Mouse (Mus musculus): ENCODE results near the gene Hand1. TPM values are rescaled to one million over a fixed set of nuclear protein-coding genes. Genes with fewer than 3 reads are reported as not detected.
"Not testable (repeated sequence)": the region's sequence is repeated elsewhere in the genome, so short reads cannot be mapped to it uniquely, and the experiment has no call there.

Gene Hand1
- polyA plus RNA-seq, 1 experiment from 2014 or later = 36.6 TPM

DNA sequence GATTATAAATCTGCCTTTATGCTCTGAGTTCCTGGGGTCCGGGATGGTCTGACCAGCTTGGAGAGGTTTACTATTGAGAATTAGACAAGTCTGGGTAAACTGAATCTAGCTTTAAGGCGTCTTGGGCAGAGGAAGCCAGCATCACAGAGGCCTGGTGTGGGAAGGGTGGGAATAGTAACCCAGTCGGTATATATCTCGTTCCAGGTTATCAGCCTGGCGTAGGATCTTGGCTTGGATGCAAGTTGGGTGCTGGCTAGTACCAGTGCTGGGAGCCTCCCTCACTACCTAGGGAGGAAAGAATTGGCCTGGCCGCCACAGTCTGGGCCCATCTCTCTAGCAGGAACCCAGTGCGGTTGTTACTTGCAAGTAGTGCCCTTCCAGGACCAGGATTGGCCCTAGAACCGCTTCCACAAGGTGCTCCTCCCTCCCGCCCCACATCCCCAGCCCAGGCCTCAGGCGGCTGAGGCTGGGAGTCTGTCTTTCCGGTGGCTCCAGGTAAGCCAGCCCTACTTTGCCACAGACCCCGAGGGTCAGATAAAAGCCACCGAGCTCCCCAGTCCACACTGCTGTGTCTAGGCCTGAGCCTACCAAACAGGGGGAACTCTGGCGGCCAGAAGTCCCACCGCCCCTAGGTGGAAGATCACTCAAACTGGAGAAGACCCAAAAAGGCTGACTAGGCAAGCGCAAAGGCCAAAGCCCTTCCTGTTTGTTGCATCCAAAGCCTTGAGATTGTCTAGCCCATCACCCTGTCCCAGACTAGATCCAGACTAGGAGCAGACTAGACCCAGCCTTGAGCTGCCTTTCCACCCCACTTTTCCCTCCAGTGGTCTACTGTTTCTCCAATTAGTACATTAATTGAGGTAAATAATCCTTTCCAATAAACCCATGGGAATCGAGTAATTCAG, 2.5 kb downstream of the Hand1 start:
- H3K27me3 ChIP-seq (replicated peaks; ENCODE audit: control insufficient read depth, insufficient read depth, low read length) = peaks cover 56% of the 10 kb centered on the region
- peak overlapping the region; percentile 80 for H3K27ac ChIP-seq (ENCODE audit: low read depth)
- 29% methylated on average over 17 of the region's 17 CpGs for WGBS
- H3K4me3 ChIP-seq (ENCODE audit: low read depth, low read length) = peak overlapping the region; percentile 56
- no peak for ATAC-seq (replicated peaks; ENCODE audit: low FRiP score, low TSS enrichment, low read depth)
- no peaks in the 10 kb centered on the region for H3K36me3 ChIP-seq (ENCODE audit: control insufficient read depth, insufficient read depth, low read length)
- peak; percentile 82 for DNase-seq (ENCODE audit: low spot score)
- H3K4me2 ChIP-seq (ENCODE audit: low read length) = peak overlapping the region; percentile 74
- H3K9ac ChIP-seq (ENCODE audit: low read length) = peak overlapping the region; percentile 69
- no peaks in the 10 kb centered on the region for H3K9me3 ChIP-seq (ENCODE audit: control insufficient read depth, low read length)
- peaks cover 31% of the 10 kb centered on the region for H3K4me1 ChIP-seq (replicated peaks; ENCODE audit: control insufficient read depth, insufficient read depth, low read length)

DNA sequence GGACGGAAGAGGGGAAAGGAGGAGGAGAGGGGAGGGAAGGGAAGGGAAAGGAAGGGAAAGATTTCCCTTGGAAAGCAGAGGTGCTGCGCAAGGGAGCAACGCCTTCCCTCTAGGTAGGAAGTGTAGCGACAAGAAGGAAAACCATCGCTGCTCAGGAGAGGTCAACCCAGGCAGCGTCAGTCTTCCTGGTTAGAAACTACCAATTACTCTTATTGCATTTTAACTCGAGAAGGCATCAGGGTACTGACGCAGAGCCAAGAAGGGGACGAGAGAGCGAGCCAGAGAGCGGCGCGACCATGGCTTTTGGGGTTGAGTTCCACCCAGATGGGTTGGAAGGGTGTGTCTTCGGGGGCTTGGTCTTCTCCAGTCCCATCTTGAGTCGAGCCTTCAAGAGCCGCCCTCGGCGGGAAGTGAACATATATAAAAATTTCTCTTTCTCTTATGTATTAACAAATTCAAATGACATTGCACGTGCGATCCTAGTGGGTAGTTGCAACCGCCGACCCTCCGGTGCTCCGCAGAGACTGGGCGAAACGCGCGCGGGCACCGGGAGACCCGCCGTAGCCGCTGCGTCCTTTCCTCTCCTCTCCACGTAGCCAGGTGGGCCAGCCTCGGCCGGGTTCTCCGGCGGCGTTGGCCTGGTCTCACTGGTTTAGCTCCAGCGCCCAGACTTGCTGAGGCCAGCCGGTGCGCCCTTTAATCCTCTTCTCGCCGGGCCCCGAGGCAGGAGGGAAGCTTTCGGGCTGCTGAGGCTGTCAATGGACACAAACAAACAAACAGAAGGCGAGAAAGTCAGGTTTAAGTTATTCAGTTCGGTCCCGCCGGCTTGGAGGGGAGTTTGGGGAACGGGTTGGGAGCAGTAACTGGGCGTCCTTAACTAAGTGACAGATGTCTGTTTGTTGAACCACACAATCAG, 3.4 kb downstream of the Hand1 start:
- no peaks in the 10 kb centered on the region for H3K9me3 ChIP-seq (ENCODE audit: control insufficient read depth, low read length)
- peaks cover 55% of the 10 kb centered on the region for H3K27me3 ChIP-seq (replicated peaks; ENCODE audit: control insufficient read depth, insufficient read depth, low read length)
- peak overlapping the region; percentile 74 for H3K4me2 ChIP-seq (ENCODE audit: low read length)
- peaks cover 27% of the 10 kb centered on the region for H3K4me1 ChIP-seq (replicated peaks; ENCODE audit: control insufficient read depth, insufficient read depth, low read length)
- DNase-seq (ENCODE audit: low spot score) (peak; percentile 82), ATAC-seq (replicated peaks; ENCODE audit: low FRiP score, low TSS enrichment, low read depth) (no peak)
- peak overlapping the region; percentile 69 for H3K9ac ChIP-seq (ENCODE audit: low read length)
- peak overlapping the region; percentile 56 for H3K4me3 ChIP-seq (ENCODE audit: low read depth, low read length)
- WGBS = 7% methylated on average over 53 of the region's 53 CpGs
- H3K27ac ChIP-seq (ENCODE audit: low read depth) = peak overlapping the region; percentile 80
- H3K36me3 ChIP-seq (ENCODE audit: control insufficient read depth, insufficient read depth, low read length) = no peaks in the 10 kb centered on the region

DNA sequence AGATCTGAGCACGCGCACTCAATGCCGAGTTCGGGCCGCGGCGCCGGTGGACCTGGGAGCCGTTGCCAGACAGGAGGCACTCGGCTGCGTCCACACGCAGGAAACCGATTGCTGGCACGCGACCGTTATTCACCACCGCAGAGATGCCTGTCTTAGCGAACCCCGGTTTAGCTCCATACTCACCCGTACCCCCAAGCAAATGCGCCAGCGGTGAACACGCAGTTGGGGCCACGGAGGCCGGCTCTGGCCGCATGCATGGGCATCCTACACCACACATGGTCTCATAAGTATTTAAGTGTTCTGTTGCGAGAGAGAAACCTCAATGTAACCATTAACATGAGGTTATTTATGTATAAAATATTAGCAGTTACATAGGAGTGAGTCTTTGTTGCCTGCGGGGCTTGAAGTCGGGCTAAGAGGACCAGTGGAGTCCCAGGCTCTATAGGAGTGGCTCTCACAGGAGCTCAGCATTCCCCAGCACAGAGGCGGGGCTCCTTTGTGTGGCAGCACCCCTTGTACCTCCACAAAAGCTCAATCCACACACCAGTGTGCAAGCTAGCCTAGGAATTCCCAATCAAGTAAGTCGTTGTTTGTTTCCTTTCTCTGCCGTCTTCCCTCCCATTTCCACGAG, 4.6 kb downstream of the Hand1 start:
- ATAC-seq (replicated peaks; ENCODE audit: low FRiP score, low TSS enrichment, low read depth) (no peak), DNase-seq (ENCODE audit: low spot score) (peak; percentile 79)
- Histone ChIP-seq H3K4me3 (ENCODE audit: low read depth, low read length) (peak overlapping the region; percentile 56), H3K9ac (ENCODE audit: low read length) (peak overlapping the region; percentile 50; the same call in 1 of the 2 replicates), H3K4me1 (replicated peaks; ENCODE audit: control insufficient read depth, insufficient read depth, low read length) (peaks cover 28% of the 10 kb centered on the region), H3K27me3 (replicated peaks; ENCODE audit: control insufficient read depth, insufficient read depth, low read length) (peaks cover 50% of the 10 kb centered on the region), H3K4me2 (ENCODE audit: low read length) (peak overlapping the region; percentile 74), H3K9me3 (ENCODE audit: control insufficient read depth, low read length) (no peaks in the 10 kb centered on the region), H3K27ac (ENCODE audit: low read depth) (peak overlapping the region; percentile 35; the same call in 1 of the 2 replicates), H3K36me3 (ENCODE audit: control insufficient read depth, insufficient read depth, low read length) (no peaks in the 10 kb centered on the region)
- WGBS = 5% methylated on average over 33 of the region's 33 CpGs

DNA sequence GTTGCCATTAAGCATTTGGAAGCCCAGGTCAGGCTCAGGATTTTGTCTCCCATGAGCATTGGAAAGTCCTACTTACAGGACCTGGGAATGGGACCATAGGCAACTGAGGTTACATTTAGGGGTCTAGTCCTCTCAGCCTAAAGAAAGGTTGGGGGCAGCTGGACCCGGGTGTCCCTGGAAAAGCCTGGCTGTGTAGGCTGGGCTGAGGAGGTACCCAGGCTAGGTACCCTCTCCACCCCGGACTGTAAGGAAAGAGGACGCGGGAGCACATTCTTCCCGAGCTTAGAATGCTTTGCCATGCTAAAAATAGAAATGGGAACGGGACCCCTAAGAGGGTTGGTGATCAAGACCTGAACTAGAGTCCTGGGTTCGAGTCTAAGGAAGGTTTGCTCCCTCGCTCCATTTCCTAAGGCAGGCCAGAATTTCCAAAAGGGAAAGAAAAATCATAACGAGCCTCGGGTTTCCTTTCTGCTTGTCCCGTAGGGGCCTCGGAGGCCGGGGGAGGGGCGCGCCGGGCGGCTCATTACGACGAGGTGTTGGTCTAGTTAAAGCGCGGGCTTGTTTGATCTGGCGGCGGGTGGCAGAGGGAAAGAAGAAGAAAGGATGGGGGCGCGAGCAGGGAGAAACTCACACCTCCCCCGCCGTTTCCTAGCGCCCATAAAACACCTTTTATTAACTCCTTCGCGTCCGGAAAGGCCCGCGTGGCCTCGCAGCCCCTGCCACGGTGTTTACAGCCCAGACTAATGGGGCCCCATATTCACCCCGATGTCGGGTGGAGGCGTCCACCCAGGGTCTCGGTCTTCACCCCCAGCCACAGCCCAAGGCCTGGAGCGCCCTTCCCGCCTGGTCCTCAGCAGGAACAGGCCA, 5.3 kb downstream of the Hand1 start:
- ATAC-seq (replicated peaks; ENCODE audit: low FRiP score, low TSS enrichment, low read depth) (no peak), DNase-seq (ENCODE audit: low spot score) (peak; percentile 81)
- H3K4me1 ChIP-seq (replicated peaks; ENCODE audit: control insufficient read depth, insufficient read depth, low read length) = peaks cover 28% of the 10 kb centered on the region; the same call in 1 of the 2 replicates
- H3K9ac ChIP-seq (ENCODE audit: low read length) = peak overlapping the region; percentile 50; the same call in 1 of the 2 replicates
- H3K27me3 ChIP-seq (replicated peaks; ENCODE audit: control insufficient read depth, insufficient read depth, low read length) = peaks cover 46% of the 10 kb centered on the region
- H3K36me3 ChIP-seq (ENCODE audit: control insufficient read depth, insufficient read depth, low read length) = no peaks in the 10 kb centered on the region
- H3K4me2 ChIP-seq (ENCODE audit: low read length) = peak overlapping the region; percentile 74
- WGBS = 5% methylated on average over 41 of the region's 41 CpGs
- peak overlapping the region; percentile 56 for H3K4me3 ChIP-seq (ENCODE audit: low read depth, low read length)
- H3K9me3 ChIP-seq (ENCODE audit: control insufficient read depth, low read length) = no peaks in the 10 kb centered on the region
- peak overlapping the region; percentile 35; the same call in 1 of the 2 replicates for H3K27ac ChIP-seq (ENCODE audit: low read depth)

DNA sequence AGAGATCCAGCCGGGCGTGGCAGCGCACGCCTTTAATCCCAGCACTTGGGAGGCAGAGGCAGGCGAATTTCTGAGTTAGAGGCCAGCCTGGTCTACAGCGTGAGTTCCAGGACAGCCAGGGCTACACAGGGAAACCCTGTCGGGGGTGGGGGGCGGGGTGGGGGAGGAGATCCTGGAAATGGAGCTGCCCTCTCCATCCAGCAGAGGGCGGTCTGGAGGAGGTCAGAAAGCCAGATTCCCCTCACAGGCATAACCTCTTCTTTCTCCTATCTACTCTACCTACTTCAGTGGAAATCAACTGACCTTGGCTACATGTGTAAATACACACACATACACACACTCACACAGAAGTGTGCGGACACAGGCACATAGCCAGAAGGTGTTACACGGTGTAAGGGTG, 7.4 kb downstream of the Hand1 start:
- not testable (repeated sequence) for H3K9ac ChIP-seq (ENCODE audit: low read length); H3K9me3 ChIP-seq (ENCODE audit: control insufficient read depth, low read length); H3K27ac ChIP-seq (ENCODE audit: low read depth); H3K4me3 ChIP-seq (ENCODE audit: low read depth, low read length); ATAC-seq (replicated peaks; ENCODE audit: low FRiP score, low TSS enrichment, low read depth); H3K4me2 ChIP-seq (ENCODE audit: low read length); DNase-seq (ENCODE audit: low spot score); H3K36me3 ChIP-seq (ENCODE audit: control insufficient read depth, insufficient read depth, low read length)
- Histone ChIP-seq H3K4me1 (replicated peaks; ENCODE audit: control insufficient read depth, insufficient read depth, low read length) (peaks cover 28% of the 10 kb centered on the region; the same call in 1 of the 2 replicates), H3K27me3 (replicated peaks; ENCODE audit: control insufficient read depth, insufficient read depth, low read length) (peaks cover 30% of the 10 kb centered on the region)
- WGBS = 63% methylated on average over 11 of the region's 11 CpGs

DNA sequence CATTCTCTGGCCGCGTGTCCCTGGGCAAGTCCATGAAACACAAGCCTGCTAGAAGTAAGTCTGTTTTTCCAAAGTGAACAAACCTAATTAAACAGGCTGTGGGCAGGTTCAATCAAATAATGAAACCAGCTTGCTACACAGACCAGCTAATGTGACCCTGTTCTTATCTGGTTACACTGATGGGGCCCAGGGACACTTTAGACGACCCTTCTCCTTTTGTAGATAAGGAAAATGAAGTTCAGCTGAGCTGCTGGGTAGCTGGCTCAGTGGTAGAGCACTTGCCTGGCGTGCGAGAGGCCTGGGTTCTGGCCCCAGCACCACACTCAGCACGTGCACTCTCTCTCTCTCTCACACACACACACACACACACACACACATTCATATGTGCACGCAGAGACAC, 8.9 kb downstream of the Hand1 start:
- Histone ChIP-seq H3K4me3 (ENCODE audit: low read depth, low read length) (no peak overlapping the region), H3K9ac (ENCODE audit: low read length) (no peak overlapping the region), H3K4me2 (ENCODE audit: low read length) (no peak overlapping the region), H3K9me3 (ENCODE audit: control insufficient read depth, low read length) (no peaks in the 10 kb centered on the region), H3K27ac (ENCODE audit: low read depth) (no peak overlapping the region), H3K27me3 (replicated peaks; ENCODE audit: control insufficient read depth, insufficient read depth, low read length) (peaks cover 15% of the 10 kb centered on the region), H3K36me3 (ENCODE audit: control insufficient read depth, insufficient read depth, low read length) (no peaks in the 10 kb centered on the region), H3K4me1 (replicated peaks; ENCODE audit: control insufficient read depth, insufficient read depth, low read length) (peaks cover 21% of the 10 kb centered on the region; the same call in 1 of the 2 replicates)
- ATAC-seq (replicated peaks; ENCODE audit: low FRiP score, low TSS enrichment, low read depth) (no peak), DNase-seq (ENCODE audit: low spot score) (no peak)
- WGBS = 62% methylated on average over 7 of the region's 7 CpGs

DNA sequence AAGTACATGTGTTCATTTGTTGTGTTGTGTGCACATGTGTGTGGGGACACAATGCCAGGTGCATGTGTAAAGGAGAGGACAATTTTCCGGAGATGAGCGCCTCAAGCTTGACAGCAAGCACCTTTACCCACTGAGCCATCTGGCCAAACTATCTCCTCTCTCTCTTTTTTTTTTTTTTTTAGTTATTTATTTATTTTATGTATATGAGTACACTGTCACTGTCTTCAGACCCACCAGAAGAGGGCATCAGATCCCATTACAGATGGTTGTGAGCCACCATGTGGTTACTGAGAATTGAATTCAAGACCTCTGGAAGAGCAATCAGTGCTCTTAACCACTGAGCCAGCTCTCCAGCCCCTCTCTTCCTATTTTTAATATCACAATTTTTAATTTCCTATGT, 9.5 kb downstream of the Hand1 start:
- Histone ChIP-seq H3K27me3 (replicated peaks; ENCODE audit: control insufficient read depth, insufficient read depth, low read length) (peaks cover 13% of the 10 kb centered on the region; the same call in 1 of the 2 replicates), H3K4me1 (replicated peaks; ENCODE audit: control insufficient read depth, insufficient read depth, low read length) (peaks cover 18% of the 10 kb centered on the region; the same call in 1 of the 2 replicates)
- not testable (repeated sequence) for H3K4me3 ChIP-seq (ENCODE audit: low read depth, low read length); DNase-seq (ENCODE audit: low spot score); H3K27ac ChIP-seq (ENCODE audit: low read depth); H3K36me3 ChIP-seq (ENCODE audit: control insufficient read depth, insufficient read depth, low read length); H3K4me2 ChIP-seq (ENCODE audit: low read length); ATAC-seq (replicated peaks; ENCODE audit: low FRiP score, low TSS enrichment, low read depth); H3K9me3 ChIP-seq (ENCODE audit: control insufficient read depth, low read length); H3K9ac ChIP-seq (ENCODE audit: low read length)
- WGBS = 96% methylated on average over 2 of the region's 2 CpGs

All from intestine, embryonic 14.5 days (tissue).